Mouse (Mus musculus) induced T-regulatory cell, adult 2 months (primary cell): Measurements from ENCODE around the gene Kl.

ENCODE experiments used
- DNase-seq: peaks from one replicate; pipeline ENCODE4 v3.0.0-alpha.2; 2012; ENCODE audit warnings: low read depth

Kl gene

DNA sequence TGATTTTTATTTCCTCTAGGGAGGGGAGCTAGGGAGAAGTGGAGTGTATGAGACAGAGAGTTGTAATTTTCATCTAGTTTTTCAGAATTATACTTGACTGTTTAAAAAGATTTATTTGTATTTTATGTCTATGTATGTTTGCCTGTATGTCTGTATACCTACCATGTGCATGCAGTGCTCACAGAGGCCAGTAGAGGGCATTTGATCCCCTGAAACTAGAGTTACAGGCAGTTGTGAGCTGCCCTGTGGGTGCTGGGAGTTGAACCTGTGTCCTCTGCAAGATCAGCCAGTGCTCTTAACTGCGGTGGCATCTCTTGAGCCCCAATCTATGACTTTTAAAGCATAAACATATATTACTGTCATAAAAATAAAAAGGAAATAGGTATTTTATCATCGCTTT, 15.5 kb downstream of the Kl start:
- DNase-seq: no peak

DNA sequence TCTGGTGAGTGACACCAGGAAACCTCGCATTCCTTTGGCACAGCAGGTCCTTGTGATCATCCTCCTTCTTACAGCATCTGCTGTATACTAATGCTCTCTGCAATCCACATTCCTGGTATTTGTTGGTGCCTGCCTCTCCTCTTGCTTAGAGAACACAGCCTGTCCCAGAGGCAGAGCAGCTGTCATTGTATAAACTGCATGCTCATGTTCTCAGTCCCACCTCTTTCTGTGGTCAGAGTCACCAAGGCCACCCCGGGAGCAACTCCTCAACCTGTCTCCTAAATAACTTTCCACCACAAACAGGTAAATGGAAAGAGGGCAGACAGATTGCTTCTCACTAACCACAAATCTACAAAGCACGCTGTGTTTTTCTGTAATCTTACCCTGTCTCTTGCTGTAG, 18.1 kb downstream of the Kl start:
- no peak for DNase-seq

DNA sequence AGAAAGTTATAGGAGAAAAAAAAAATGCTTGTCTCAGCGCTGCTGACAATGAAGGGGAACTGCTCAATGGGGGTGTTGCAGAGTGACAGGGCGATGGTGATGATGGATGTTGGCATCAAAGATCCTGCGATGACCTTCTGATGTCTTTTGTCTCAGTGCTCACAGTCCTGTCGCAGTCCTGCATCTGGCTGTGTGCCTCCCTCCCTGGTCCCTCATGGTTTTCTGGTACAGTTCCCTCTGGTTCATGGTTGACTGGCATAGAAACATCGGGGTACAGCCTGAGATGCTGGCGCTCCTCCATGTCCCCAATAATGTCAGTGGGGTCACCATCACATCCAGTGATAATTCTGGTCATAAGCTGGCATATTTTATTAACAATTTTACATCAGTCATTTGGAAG, 18.7 kb downstream of the Kl start:
- DNase-seq: no peak

DNA sequence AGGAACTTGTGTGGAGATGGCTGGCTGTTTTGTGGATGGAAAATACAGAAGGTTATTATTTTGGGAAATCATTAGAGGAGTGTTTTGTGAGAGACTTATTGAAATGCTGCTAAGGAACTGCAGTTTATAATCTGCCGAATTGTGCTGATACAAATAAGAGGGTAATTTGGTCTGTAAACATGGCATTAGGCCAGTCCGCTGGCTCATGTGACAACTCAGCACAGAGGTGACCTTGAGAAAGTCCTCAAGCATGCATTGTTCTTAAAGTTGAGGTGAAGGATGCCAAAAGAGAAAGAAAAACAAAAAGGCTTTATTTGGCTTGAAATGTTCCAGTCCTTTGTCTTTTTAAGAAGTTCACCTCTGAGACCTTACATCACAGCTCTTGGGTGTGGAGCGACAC, 21.8 kb downstream of the Kl start:
- DNase-seq: no peak

DNA sequence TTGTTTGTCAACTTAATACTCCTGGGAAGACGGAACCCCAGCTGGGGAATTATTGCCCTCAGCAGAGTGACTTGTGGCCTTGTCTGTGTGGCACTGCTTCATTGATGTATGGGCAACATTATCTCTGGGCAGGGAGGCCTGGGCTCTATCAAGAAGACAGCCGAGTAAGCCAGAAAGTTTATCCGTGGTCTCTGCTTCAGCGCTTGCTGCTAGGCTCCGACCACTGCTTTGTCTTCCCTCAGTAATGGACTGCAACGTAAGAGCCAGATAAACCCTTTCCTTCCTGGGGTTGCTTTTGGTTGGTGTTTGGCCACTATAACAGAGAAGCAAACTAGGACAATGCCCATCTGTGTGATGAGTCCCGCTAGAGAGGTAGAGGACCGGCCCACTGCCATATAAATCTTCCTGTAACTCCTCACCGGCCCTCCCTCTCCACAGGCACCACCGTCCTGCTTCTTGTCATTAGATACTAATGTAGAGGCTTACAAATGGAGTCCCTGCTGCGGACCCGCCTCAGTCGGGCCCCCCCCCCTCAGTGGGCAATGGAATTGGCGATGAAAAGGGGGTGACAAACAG, 25.1 kb downstream of the Kl start:
- no peak for DNase-seq

DNA sequence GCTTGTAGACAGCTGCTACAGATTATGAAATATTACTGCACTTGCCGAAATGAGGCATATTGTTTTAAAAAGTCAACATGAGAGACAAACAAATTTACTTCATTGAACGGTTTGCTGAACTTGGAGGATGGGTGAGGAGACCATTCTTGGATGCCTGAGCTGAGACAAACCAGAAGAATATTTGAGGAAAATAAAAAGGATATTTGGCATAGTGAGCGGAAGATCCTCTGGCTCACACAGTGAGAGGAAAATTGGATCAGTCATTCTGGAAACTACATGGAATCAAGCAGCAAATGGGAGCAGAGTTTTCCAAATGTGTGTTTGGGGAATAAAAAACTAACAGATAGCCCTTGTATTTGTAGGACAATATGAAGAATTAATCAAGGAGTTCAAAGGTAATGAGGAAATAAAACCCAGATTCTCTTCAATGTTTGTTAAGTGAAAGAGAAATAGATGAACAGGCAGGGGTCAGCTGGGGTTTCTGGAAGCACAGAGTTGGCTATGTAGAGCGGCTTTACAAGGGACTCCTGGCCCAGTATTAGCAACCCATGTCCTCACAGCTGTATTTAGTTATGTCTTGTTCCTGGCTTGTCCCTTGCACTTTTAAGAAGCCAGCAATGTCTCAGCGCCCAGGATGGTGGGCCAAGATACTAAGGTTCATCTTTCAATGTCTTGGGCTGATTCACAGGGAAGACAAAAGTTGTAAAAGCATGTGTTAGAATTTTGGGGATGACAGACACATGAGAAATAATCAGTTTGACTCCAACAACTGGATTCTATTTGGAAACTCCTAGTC, 27.1 kb downstream of the Kl start:
- DNase-seq: no peak

DNA sequence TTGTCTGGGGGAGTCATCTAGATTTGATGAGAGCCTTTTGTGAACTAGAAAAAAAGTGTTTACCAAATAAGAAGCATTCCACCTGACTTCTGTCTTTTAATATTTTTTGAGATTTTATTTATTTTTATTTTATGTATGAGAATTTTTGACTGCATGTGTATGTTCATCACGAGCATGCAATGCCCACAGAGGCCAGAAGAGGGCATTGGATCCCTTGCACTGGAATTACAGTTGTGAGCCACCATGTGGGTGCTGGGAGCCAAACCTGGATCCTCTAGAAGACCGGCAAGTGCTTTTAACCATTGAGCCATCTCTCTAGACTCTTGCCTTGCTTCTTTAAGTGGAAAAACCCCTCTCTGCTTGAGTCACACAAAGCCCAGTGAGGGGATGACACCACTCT, 29.7 kb downstream of the Kl start:
- DNase-seq: no peak

DNA sequence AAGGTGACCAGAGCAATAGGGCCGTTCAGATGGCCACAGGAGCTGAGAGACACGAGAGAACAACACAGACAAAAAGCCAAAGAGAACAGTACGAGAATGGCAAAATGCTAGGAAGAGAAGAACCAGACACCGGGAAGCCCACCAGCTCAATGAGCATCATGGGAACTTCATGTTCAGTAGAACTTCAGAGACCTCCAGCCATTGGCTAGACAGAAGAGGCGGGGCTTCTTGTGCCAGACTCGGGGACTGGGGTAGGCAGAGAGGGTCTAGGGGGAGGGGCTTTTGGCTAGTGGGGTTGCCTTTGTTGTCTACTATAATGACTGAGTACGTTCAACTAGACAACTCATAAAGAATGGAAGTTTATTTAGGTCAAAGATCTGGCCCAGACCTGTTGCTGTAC, 41.7 kb downstream of the Kl start:
- DNase-seq: no peak

DNA sequence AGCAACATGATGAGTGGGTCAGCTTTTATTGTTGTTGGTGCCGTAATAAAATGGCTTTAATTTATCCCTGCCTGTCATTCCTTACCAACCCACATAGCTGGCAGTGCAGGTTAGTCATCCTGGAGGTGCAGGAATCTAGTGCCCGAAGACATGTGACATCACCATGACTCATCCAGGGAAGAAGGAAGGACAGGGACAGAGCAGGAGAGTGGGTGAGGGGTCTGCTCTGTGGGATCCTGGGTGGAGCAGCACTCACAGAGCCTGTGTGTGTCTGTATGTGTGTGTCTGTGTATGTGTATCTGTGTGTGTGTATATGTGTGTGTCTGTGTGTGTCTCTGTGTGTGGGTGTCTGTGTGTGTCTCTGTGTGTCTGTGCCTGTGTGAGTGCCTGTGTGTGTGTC, 44.2 kb downstream of the Kl start:
- no peak for DNase-seq

DNA sequence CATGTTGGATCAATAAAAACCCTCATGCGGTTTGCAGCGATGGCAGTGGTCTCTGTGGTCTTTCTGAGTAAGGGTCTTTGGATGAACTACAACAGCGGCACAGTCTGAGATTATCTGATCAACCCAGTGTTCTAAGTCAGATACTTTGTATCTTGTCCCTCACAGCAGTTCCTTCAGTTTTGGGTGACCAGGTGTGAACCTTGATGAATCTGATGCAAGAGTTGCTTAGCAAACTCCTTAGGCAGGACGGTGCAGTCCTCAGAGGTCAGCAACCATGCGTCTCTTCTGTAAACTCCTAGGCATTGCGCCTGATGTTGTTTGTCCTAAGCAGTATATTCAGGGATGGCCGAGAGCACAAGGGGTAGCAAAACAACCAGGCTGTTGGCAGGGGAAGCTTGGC, 48.7 kb downstream of the Kl start:
- no peak for DNase-seq

DNA sequence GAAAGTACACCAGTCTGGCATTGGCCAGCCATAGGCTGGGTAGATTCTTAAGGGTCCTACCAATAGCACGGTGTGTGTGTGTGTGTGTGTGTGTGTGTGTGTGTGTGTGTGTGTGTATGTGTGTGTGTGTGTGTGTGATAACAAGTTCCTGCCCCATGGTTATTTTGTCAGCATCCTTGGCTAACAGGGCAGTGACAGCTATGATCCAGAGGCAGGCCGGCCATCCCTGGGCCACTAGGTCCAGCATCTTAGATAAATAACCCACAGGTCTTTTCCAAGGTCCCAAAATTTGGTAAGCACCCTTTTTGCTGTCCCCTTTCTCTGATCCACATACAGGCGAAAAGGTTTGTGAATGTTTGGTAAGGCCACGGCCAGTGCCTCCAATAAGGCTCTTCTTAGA, 49.6 kb downstream of the Kl start:
- DNase-seq: no peak

DNA sequence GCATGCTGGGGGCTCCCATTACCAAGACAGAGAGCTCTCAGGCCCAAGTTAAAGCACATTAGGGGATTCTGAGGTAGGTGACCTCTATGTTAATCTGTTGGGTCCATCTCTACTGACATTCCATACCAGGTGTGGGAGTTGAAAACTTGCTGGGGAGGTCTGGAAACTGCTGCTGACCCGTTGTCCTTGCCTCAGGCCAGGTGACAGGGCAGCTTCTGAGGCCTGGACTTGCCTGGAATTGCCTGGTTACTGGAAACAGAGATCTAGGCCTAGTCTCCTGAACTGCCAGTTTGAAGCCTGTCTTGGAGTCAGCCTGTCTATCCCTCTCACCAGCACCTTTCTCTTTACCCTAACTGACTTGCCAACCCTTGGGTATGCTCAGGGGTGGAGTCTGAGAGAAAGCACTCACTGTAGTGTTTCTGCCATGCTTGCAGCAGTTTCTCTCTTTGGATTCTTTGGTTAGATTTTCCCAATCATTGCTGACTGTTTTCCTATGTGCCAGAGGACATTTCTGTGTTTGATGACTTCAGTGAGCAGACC, 51.9 kb downstream of the Kl start:
- DNase-seq: no peak

DNA sequence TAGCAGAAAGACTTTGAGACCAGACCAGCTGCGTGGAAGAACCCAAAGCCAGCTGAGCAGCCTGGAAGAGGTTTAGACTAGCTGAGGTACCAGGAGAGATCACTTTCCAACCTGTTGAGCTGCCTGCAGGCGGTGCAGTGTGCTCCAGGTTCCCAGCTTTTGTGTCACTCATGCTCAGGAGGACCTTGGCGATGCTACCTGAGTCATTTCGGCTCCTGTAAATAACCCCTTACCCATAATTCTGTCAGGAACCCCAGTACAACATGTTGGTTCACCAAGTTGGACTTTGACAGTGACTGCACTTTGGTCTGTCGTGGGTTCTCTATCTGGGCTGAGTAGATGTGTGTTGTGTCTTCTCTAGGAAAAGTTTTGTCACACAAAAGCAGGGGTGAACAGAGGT, 66.0 kb downstream of the Kl start:
- no peak for DNase-seq

DNA sequence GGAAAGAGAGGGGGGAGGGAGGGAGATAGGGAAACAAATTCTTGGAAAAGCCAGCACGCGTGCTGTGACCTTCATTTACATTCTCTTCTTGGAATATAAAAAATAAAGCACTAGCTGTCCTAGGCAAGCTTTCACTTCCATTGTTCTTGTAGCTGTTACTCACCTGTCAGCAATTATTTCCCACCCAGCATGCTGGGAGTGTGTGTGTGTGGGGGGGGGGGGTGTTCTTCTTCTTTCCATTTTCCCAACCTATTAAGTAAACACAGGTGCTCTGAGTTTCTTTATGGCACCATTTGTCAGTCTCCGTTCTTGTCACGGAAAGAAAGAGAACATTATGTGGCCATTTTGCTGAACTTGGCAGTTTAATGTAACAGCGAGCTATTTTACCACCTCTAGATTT, 66.6 kb downstream of the Kl start:
- DNase-seq: no peak

DNA sequence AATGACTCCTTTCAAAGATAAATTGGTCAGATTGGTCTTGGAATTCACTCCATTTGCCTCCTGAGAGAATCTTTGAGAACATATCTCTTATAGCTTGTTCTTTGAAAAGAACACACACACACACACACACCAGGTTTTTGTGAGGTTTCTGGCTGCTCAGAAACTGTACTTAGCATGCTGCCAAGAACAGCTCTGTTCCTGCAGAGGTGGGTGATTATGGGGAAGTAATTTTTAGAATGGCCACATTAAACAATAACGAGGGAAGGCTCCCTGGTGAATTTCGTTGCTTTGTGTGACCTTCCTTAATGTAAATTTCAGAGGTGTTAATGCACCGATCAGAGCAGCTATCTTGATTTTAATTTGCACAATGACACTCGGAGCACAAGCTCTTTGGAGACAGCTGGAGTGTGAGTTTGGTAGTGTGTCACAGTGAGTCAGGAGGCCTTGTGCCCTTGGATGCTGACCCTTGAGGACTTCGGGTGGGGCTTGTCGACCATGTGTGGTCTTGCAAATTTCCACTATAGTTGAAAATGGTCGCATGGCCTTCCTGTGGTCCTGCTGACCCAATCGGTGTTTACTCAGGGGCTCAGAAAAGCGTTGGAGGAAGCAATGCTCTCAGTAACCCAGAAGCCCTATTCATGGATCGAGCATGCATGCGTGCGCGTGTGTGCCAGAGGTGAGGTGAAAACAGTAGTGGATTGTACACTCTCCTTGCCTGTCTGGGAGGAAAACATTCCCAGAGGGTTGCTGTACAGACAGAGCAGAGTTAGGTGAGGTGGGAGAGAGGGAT, 67.8 kb downstream of the Kl start:
- DNase-seq: no peak

DNA sequence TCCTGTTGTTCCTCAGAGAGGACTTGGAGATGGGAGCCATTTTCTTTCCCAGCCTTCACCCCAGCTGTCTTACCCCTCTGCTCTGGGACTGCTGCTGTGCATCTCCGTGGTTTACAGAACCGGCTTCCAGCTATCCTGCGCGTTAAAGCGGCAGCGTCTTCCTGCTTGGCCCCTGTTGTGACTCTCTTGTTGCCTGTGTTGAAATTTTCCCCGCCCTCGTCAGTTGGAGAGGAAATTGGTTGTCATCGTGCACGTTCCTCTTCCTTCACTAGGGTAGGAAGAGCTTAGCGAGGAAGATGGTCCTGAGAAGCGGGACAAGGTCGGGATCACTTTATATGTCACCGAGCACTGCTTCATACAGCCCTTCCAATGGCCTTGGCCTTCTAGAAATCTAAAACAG, 68.4 kb downstream of the Kl start:
- no peak for DNase-seq

DNA sequence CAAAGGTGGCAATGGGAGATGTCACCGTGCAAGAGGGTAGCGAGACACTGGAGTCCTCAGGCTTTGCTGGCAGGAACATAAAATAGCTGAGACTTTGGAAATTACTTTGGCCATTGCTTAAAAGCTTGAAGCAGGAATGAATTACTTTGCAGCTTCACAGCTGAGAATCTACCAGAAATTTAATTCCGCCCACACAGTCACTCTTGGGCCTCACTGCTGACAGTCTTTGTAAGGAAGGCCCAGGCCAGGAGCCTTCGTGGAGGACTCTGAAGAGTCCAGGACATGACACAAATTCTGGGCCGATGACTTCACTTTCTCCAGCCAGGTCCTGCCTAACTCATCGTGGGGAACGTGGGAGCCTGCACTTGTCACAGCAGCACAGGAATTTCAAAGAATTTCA, 69.6 kb downstream of the Kl start:
- no peak for DNase-seq

DNA sequence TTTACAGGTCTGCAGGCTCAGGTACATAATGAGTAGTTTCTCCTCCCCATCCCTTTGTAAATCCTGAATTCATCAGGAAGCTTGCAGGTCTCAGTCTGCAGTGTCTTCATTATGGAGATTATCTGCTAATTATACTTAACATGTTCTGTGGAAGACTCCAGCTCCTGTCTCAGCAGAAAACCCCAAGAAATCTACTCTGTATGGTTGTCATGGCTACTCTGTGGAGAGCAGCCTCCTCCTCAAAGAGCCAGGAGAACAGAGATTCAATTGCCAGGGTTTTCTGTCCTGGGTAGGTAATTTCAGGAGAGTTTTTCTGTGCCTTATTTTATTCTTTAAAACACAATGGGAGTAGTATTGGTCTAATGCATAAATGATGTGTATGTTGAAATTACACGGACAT, 70.5 kb downstream of the Kl start:
- DNase-seq: no peak

DNA sequence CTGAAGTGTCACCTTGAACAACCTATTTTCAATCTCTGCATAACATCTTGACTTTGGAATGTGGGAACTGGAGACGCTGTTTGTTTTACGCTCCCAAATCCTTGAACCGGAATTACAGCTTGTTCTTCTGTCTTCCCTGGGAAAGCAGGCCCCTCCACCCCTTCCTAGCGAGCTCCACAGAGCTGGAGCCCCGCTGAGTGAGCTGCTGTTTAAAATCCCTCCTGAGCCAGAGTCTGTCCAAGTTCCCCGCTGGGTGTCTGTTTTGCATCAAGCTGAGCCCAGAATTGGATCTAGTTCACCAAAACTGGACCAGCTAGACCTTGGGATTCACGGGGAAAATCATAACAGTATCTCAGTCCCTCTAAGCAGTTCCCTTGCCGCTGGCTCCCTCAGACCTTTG, 71.1 kb downstream of the Kl start:
- no peak for DNase-seq

DNA sequence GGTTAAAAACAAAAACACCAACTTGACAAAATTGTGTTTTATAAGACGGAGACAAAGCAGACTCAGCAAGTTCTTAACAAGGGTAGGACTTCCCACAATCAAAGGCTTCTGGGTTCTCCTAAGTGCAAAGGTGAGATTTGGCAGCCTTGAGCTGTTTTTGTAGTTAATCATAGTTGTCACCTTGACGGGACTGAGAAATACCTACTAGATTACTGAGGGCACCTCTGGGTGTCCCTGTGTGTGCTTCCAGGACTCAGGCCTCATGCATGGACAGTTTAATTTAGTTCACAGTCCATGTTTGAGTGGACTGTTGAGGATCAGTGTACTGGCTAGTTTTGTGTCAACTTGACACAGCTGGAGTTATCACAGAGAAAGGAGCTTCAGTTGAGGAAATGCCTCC, 72.1 kb downstream of the Kl start:
- no peak for DNase-seq

DNA sequence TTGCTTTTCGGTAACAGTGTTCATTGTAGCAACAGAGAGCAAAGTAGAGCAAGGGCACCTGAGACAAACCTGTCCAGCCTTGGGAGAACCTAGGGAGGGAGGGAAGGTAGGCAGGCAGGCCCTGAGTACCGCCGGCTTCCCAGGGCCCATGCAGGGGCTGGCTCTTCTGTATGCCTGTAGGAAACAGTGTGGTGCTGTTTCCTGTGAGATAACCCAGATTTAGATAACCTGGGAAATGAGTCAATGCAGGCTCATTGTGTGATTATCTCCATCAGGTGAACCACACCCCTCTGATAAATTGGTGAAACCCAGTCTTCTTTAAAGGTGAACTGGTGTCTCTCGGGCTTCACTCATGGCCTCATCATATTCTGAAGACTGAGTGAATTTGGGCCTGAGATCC, 73.7 kb downstream of the Kl start:
- no peak for DNase-seq

DNA sequence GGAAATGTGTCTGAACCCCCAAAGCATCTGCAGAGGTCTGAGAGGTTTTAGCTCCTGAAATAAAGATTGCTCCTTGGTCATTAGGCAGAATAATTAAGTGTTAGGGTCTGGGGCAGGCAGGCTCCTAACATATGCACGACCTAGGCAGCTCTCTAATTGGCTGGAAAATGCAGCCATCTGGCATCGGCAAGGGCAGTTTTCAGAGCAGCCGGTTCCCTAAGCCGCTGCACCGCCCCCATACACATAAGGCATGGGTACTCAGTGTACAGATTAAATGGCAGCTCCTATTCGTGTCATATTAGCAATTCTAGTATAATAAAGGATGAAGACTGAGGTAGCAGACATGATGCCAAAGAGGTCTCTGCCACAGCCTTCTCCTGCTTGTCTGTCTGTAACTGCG, 74.8 kb downstream of the Kl start:
- DNase-seq: no peak

DNA sequence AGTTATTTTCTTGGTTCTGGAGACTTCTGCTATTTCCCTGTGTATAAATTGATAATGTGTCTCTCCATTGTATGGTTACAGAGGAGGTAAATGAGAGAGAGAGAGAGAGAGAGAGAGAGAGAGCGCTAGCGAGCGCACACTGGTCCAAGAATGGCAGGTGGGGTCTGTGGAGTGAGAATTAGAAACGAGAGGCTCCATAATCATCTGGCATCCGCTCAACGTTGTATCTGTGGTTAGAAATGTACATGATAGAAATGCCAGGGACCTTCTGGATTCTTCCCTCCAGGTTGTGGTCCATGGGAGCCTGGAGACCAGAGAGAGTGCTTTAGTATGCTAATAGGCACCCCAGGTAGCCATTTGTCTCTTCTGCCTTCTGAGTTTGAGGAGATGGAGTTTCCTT, 76.5 kb downstream of the Kl start:
- no peak for DNase-seq
